Mouse (Mus musculus) liver, embryonic 16.5 days (tissue): ENCODE measurements around the gene Gm10318. TPM values are rescaled to one million over a fixed set of nuclear protein-coding genes. Genes with fewer than 3 reads are reported as not detected.

Experiments
- ATAC-seq: fragments of 200-750 bp; cut with Nextera tagmentation; 2 replicates; pipeline ENCODE4 v1.8.0; 2017; ENCODE audit warnings: low read depth, mild to moderate bottlenecking, moderate number of reproducible peaks, moderate library complexity
- H3K27ac ChIP-seq: fragments of 300-500 bp; sonication (generic); 2 replicates; pipeline ENCODE4 v1.5.1; 2014; ENCODE audit warnings: mild to moderate bottlenecking, low read length
- H3K27me3 ChIP-seq: fragments of 300-500 bp; sonication (generic); 2 replicates; pipeline ENCODE4 v1.6.1; 2014; ENCODE audit warnings: low read depth, low read length, mixed read lengths; ENCODE audit not compliant: control insufficient read depth, insufficient read depth
- H3K36me3 ChIP-seq: fragments of 300-500 bp; sonication (generic); 2 replicates; pipeline ENCODE4 v1.6.1; 2014; ENCODE audit warnings: mild to moderate bottlenecking; ENCODE audit not compliant: control insufficient read depth, insufficient read depth
- H3K4me1 ChIP-seq: fragments of 300-500 bp; sonication (generic); 2 replicates; pipeline ENCODE4 v1.6.1; 2014; ENCODE audit warnings: low read depth, low read length, mixed read lengths; ENCODE audit not compliant: control insufficient read depth
- H3K4me2 ChIP-seq: fragments of 300-500 bp; sonication (generic); 2 replicates; pipeline ENCODE4 v1.6.1; 2014; ENCODE audit warnings: low read depth, low read length, mixed read lengths
- H3K4me3 ChIP-seq: fragments of 300-500 bp; sonication (generic); 2 replicates; pipeline ENCODE4 v1.5.1; 2014; ENCODE audit warnings: low read depth, mild to moderate bottlenecking, low read length
- H3K9ac ChIP-seq: fragments of 300-500 bp; sonication (generic); 2 replicates; pipeline ENCODE4 v1.6.1; 2014; ENCODE audit warnings: low read depth, low read length
- H3K9me3 ChIP-seq: fragments of 300-500 bp; sonication (generic); replicated peaks from 2 replicates; pipeline ENCODE4 v1.6.1; 2016; ENCODE audit warnings: low read length; ENCODE audit not compliant: control insufficient read depth
- WGBS: fragments of 180-500 bp; shearing (Covaris S2); extraction: QIAGEN DNeasy Blood & Tissue Kit; methylation state at CpG from one replicate; pipeline ENCODE4 v1.1.7; 2014; ENCODE audit not compliant: insufficient replicate concordance; 5-methylcytosine and 5-hydroxymethylcytosine counted together
- polyA plus RNA-seq: library from polyadenylated mRNA; unstranded; fragments of >200 nt; fragmentation: Nextera tagmentation; extraction: Ambion mirVana; gene quantifications from 2 replicates; pipeline ENCODE4 v1.2.1, GENCODE M21; 2015

The Gm10318 gene
- polyA plus RNA-seq, 1 experiment from 2014 or later: not detected

GRCm38 (mm10) chr10:77839006-77839405, 13.7 kb upstream of the Gm10318 start:
- no peak overlapping the region for H3K4me3 ChIP-seq
- 53% methylated on average over 6 of the region's 6 CpGs for WGBS
- no peaks in the 10 kb centered on the region for H3K9me3 ChIP-seq
- H3K4me1 ChIP-seq: no peaks in the 10 kb centered on the region
- H3K27me3 ChIP-seq: no peaks in the 10 kb centered on the region
- H3K9ac ChIP-seq: no peak overlapping the region
- ATAC-seq: no peak
- H3K27ac ChIP-seq: no peak overlapping the region
- H3K4me2 ChIP-seq: no peak overlapping the region
- H3K36me3 ChIP-seq: no peaks in the 10 kb centered on the region

- no peak within 1 kb of the TSS for H3K27ac ChIP-seq
- H3K27me3 ChIP-seq: no peaks in the 10 kb centered on the region
- 61% methylated on average over 2 of the region's 3 CpGs for WGBS
- no peaks in the 10 kb centered on the region for H3K9me3 ChIP-seq
- no peak for ATAC-seq
- H3K36me3 ChIP-seq: no peaks in the 10 kb centered on the region
- H3K9ac ChIP-seq: no peak within 1 kb of the TSS
- no peak within 1 kb of the TSS for H3K4me3 ChIP-seq
- no peaks in the 10 kb centered on the region for H3K4me1 ChIP-seq
- H3K4me2 ChIP-seq: no peak within 1 kb of the TSS
These were observed 6.2 kb upstream of the Gm10318 start, which contains the start of gene Gm36176 for GRCm38 (mm10) chr10:77846503-77846902. Gene Gm36176 (plus strand): TSS chr10:77846803.

GRCm38 (mm10) chr10:77846961-77847360, 5.7 kb upstream of the Gm10318 start:
- ATAC-seq: no peak
- Histone ChIP-seq H3K4me1 (no peaks in the 10 kb centered on the region), H3K9ac (no peak overlapping the region), H3K4me2 (no peak overlapping the region), H3K27me3 (no peaks in the 10 kb centered on the region), H3K27ac (no peak overlapping the region), H3K36me3 (no peaks in the 10 kb centered on the region), H3K4me3 (no peak overlapping the region), H3K9me3 (no peaks in the 10 kb centered on the region)
- 19% methylated on average over 2 of the region's 2 CpGs for WGBS

- H3K4me2 ChIP-seq: no peak overlapping the region
- H3K36me3 ChIP-seq: no peaks in the 10 kb centered on the region
- H3K9ac ChIP-seq: no peak overlapping the region
- no peaks in the 10 kb centered on the region for H3K4me1 ChIP-seq
- H3K27me3 ChIP-seq: no peaks in the 10 kb centered on the region
- H3K9me3 ChIP-seq: no peaks in the 10 kb centered on the region
- no peak overlapping the region for H3K4me3 ChIP-seq
- no peak overlapping the region for H3K27ac ChIP-seq
- ATAC-seq: no peak
- WGBS: 60% methylated on average over 2 of the region's 2 CpGs
These were observed 5.1 kb upstream of the Gm10318 start for GRCm38 (mm10) chr10:77847538-77847937.

GRCm38 (mm10) chr10:77861675-77862074, 9.0 kb downstream of the Gm10318 start, which contains the start of gene Gm3285:
Gene Gm3285 (plus strand): TSS chr10:77861975.
- H3K9me3 ChIP-seq: no peaks in the 10 kb centered on the region
- no peak within 1 kb of the TSS for H3K27ac ChIP-seq
- WGBS: 42% methylated on average over 7 of the region's 7 CpGs
- no peaks in the 10 kb centered on the region for H3K36me3 ChIP-seq
- H3K27me3 ChIP-seq: no peaks in the 10 kb centered on the region
- no peak within 1 kb of the TSS for H3K4me2 ChIP-seq
- ATAC-seq: no peak
- H3K4me3 ChIP-seq: no peak within 1 kb of the TSS
- H3K4me1 ChIP-seq: no peaks in the 10 kb centered on the region
- no peak within 1 kb of the TSS for H3K9ac ChIP-seq

- WGBS: 20% methylated on average over 14 of the region's 14 CpGs
- Histone ChIP-seq H3K4me2 (0 out of 2 replicates have a peak overlapping the region, but pooled peaks have one; percentile 24), H3K4me3 (no peak overlapping the region), H3K9me3 (no peaks in the 10 kb centered on the region), H3K27ac (no peak overlapping the region), H3K9ac (no peak overlapping the region), H3K27me3 (no peaks in the 10 kb centered on the region), H3K36me3 (no peaks in the 10 kb centered on the region), H3K4me1 (no peaks in the 10 kb centered on the region)
- peak; percentile 43 for ATAC-seq
These were observed 11.6 kb downstream of the Gm10318 start for GRCm38 (mm10) chr10:77864067-77864761.

- H3K27me3 ChIP-seq: no peaks in the 10 kb centered on the region
- peak overlapping the region; percentile 24; the same call in 1 of the 2 replicates for H3K4me2 ChIP-seq
- 20% methylated on average over 11 of the region's 11 CpGs for WGBS
- no peaks in the 10 kb centered on the region for H3K36me3 ChIP-seq
- no peak overlapping the region for H3K27ac ChIP-seq
- no peaks in the 10 kb centered on the region for H3K9me3 ChIP-seq
- no peak overlapping the region for H3K9ac ChIP-seq
- no peak overlapping the region for H3K4me3 ChIP-seq
- no peaks in the 10 kb centered on the region for H3K4me1 ChIP-seq
- ATAC-seq: no peak
These were observed 12.1 kb downstream of the Gm10318 start for GRCm38 (mm10) chr10:77864762-77865143.

- H3K9ac ChIP-seq: no peak overlapping the region
- no peaks in the 10 kb centered on the region for H3K27me3 ChIP-seq
- H3K9me3 ChIP-seq: no peaks in the 10 kb centered on the region
- ATAC-seq: no peak
- H3K4me1 ChIP-seq: no peaks in the 10 kb centered on the region
- no peak overlapping the region for H3K4me2 ChIP-seq
- no peaks in the 10 kb centered on the region for H3K36me3 ChIP-seq
- no peak overlapping the region for H3K4me3 ChIP-seq
- WGBS: 14% methylated on average over 1 of the region's 1 CpGs
- no peak overlapping the region for H3K27ac ChIP-seq
These were observed 14.9 kb downstream of the Gm10318 start for GRCm38 (mm10) chr10:77867546-77867945.

GRCm38 (mm10) chr10:77869651-77870050, 17.0 kb downstream of the Gm10318 start:
- Histone ChIP-seq H3K9me3 (no peaks in the 10 kb centered on the region), H3K36me3 (no peaks in the 10 kb centered on the region), H3K4me1 (no peaks in the 10 kb centered on the region), H3K4me2 (no peak overlapping the region), H3K27ac (no peak overlapping the region), H3K27me3 (no peaks in the 10 kb centered on the region), H3K9ac (no peak overlapping the region), H3K4me3 (no peak overlapping the region)
- 67% methylated on average over 7 of the region's 7 CpGs for WGBS
- ATAC-seq: no peak
